Mouse (Mus musculus) heart, postnatal 0 days (tissue): ENCODE results near the gene Rhbdl2. TPM values are rescaled to one million over a fixed set of nuclear protein-coding genes. Genes with fewer than 3 reads are reported as not detected.

Experiments used
- ATAC-seq: fragments of 200-750 bp; cut with Nextera tagmentation; 2 replicates; pipeline ENCODE4 v1.8.0; 2017; ENCODE audit warnings: low read depth, moderate number of reproducible peaks, moderate library complexity; ENCODE audit not compliant: insufficient read depth
- DNase-seq: peaks from one replicate; pipeline ENCODE4 v3.0.0-alpha.2; 2016; ENCODE audit warnings: low spot score
- H3K27ac ChIP-seq: fragments of 300-500 bp; sonication (generic); 2 replicates; pipeline ENCODE4 v1.5.1; 2014; ENCODE audit warnings: low read depth, mild to moderate bottlenecking
- H3K27me3 ChIP-seq: fragments of 300-500 bp; sonication (generic); 2 replicates; pipeline ENCODE4 v1.6.1; 2014; ENCODE audit warnings: low read length, mixed read lengths; ENCODE audit not compliant: control insufficient read depth, insufficient read depth
- H3K36me3 ChIP-seq: fragments of 300-500 bp; sonication (generic); replicated peaks from 2 replicates; pipeline ENCODE4 v1.6.1; 2014; ENCODE audit warnings: low read length, mixed read lengths; ENCODE audit not compliant: control insufficient read depth, insufficient read depth
- H3K4me1 ChIP-seq: fragments of 300-500 bp; sonication (generic); 2 replicates; pipeline ENCODE4 v1.6.1; 2014; ENCODE audit warnings: antibody characterized with exemption; ENCODE audit not compliant: control insufficient read depth, insufficient read depth
- H3K4me2 ChIP-seq: fragments of 300-500 bp; sonication (generic); 2 replicates; pipeline ENCODE4 v1.6.1; 2014; ENCODE audit warnings: low read depth, mild to moderate bottlenecking, low read length, moderate library complexity
- H3K4me3 ChIP-seq: fragments of 300-500 bp; sonication (generic); 2 replicates; pipeline ENCODE4 v1.5.1; 2014; ENCODE audit warnings: low read depth, low read length
- H3K9ac ChIP-seq: fragments of 300-500 bp; sonication (generic); replicated peaks from 2 replicates; pipeline ENCODE4 v1.6.1; 2014; ENCODE audit warnings: low read depth, low read length, mixed read lengths
- H3K9me3 ChIP-seq: fragments of 300-500 bp; sonication (generic); replicated peaks from 2 replicates; pipeline ENCODE4 v1.6.1; 2016; ENCODE audit warnings: low read length; ENCODE audit not compliant: control insufficient read depth
- CTCF ChIP-seq: IDR thresholded peaks from 2 replicates; pipeline ENCODE4 v1.5.1; 2016; ENCODE audit warnings: antibody characterized with exemption, control low read depth, low read depth
- EP300 ChIP-seq: IDR thresholded peaks from 2 replicates; pipeline ENCODE4 v1.6.1; 2016; ENCODE audit warnings: antibody characterized with exemption, low read depth
- WGBS: fragments of 180-500 bp; shearing (Covaris S2); extraction: QIAGEN DNeasy Blood & Tissue Kit; methylation state at CpG from one replicate; pipeline ENCODE4 v1.1.7; 2014; 5-methylcytosine and 5-hydroxymethylcytosine counted together
- polyA plus RNA-seq: library from polyadenylated mRNA; unstranded; fragments of >200 nt; fragmentation: Nextera tagmentation; extraction: Ambion mirVana; gene quantifications from 2 replicates; pipeline ENCODE4 v1.2.1, GENCODE M21; 2015
- total RNA-seq: library from RNA; depleted of rRNA; stranded (reverse); fragments of >200 nt; gene quantifications from 2 replicates; pipeline ENCODE4 v1.2.3, GENCODE M21; 2014; ENCODE audit warnings: low replicate concordance; rRNA removed

Gene Rhbdl2
- total and polyA plus RNA-seq, 2 experiments from 2014 or later = 0.81 to 0.95 TPM

GRCm38 (mm10) chr4:123859803-123860202 lies 72.1 kb downstream of the Rhbdl2 start:
- no peaks in the 10 kb centered on the region for H3K9me3 ChIP-seq
- no peak overlapping the region for H3K9ac ChIP-seq
- H3K4me2 ChIP-seq = no peak overlapping the region
- ATAC-seq = no peak
- TF ChIP-seq EP300 (no peak), CTCF (no peak)
- no peak overlapping the region for H3K4me3 ChIP-seq
- no peaks in the 10 kb centered on the region for H3K4me1 ChIP-seq
- no peak for DNase-seq
- no peak overlapping the region for H3K27ac ChIP-seq
- no peaks in the 10 kb centered on the region for H3K27me3 ChIP-seq
- H3K36me3 ChIP-seq = no peaks in the 10 kb centered on the region
- WGBS = 37% methylated on average over 2 of the region's 2 CpGs

- TF ChIP-seq CTCF = no peak
- TF ChIP-seq EP300 = no peak
Observed at GRCm38 (mm10) chr4:123860621-123861020, 72.9 kb downstream of the Rhbdl2 start.

More at GRCm38 (mm10) chr4:123860621-123861020, 72.9 kb downstream of the Rhbdl2 start:
- H3K4me1 ChIP-seq = no peaks in the 10 kb centered on the region
- no peaks in the 10 kb centered on the region for H3K27me3 ChIP-seq
- no peaks in the 10 kb centered on the region for H3K9me3 ChIP-seq
- ATAC-seq (no peak), DNase-seq (no peak)
- H3K9ac ChIP-seq = no peak overlapping the region
- H3K4me3 ChIP-seq = no peak overlapping the region
- no peaks in the 10 kb centered on the region for H3K36me3 ChIP-seq
- H3K4me2 ChIP-seq = no peak overlapping the region
- no peak overlapping the region for H3K27ac ChIP-seq
- WGBS = 76% methylated on average over 5 of the region's 5 CpGs

Other genes starting within 250 kb of the Rhbdl2 start
- 236 and 250 TPM in 2 replicates for gene Macf1, start 103.5 kb upstream of the Rhbdl2 start, total RNA-seq
- 40.2 and 41.4 TPM in 2 replicates for gene Macf1, start 103.5 kb upstream of the Rhbdl2 start, polyA plus RNA-seq
- gene Ndufs5, start 69.7 kb upstream of the Rhbdl2 start, total RNA-seq = 144 and 214 TPM in 2 replicates
- gene Ndufs5, start 69.7 kb upstream of the Rhbdl2 start, polyA plus RNA-seq = 953 and 982 TPM in 2 replicates
- gene Akirin1, start 37.5 kb upstream of the Rhbdl2 start, total RNA-seq = 33.5 and 65.5 TPM in 2 replicates
- gene Akirin1, start 37.5 kb upstream of the Rhbdl2 start, polyA plus RNA-seq = 43.4 and 54.2 TPM in 2 replicates
- gene 4933427I04Rik, start 71.8 kb downstream of the Rhbdl2 start, total RNA-seq = not detected in 2 replicates
- not detected in 2 replicates for gene 4933427I04Rik, start 71.8 kb downstream of the Rhbdl2 start, polyA plus RNA-seq
- gene Mycbp, start 117.0 kb downstream of the Rhbdl2 start, total RNA-seq = 14.3 and 15.7 TPM in 2 replicates
- 61.5 and 68.9 TPM in 2 replicates for gene Mycbp, start 117.0 kb downstream of the Rhbdl2 start, polyA plus RNA-seq
- 43.0 and 50.7 TPM in 2 replicates for gene Rragc, start 129.6 kb downstream of the Rhbdl2 start, total RNA-seq
- 30.2 and 34.2 TPM in 2 replicates for gene Rragc, start 129.6 kb downstream of the Rhbdl2 start, polyA plus RNA-seq
- gene 4930535I16Rik, start 130.1 kb downstream of the Rhbdl2 start, total RNA-seq = not detected in 2 replicates
- 0.25 TPM in 1 of 2 replicates, not detected in the other for gene 4930535I16Rik, start 130.1 kb downstream of the Rhbdl2 start, polyA plus RNA-seq